Mouse (Mus musculus): ENCODE results near the gene Gramd4.
"Not testable (repeated sequence)": the region's sequence is repeated elsewhere in the genome, so short reads cannot be mapped to it uniquely, and the experiment has no call there.

Gramd4 gene

GRCm38 (mm10) chr15:86161800-86162199 is 104.3 kb downstream of the Gramd4 start:
- peak; percentile 11 for DNase-seq (ENCODE audit: low read depth, low spot score)

- DNase-seq (ENCODE audit: low read depth, low spot score) = no peak
These were observed 107.3 kb downstream of the Gramd4 start for GRCm38 (mm10) chr15:86164718-86165345.

- no peak for DNase-seq (ENCODE audit: low read depth, low spot score)
These were observed 108.5 kb downstream of the Gramd4 start for GRCm38 (mm10) chr15:86165811-86166590.

- DNase-seq (ENCODE audit: low read depth, low spot score) = no peak
These were observed 109.6 kb downstream of the Gramd4 start for GRCm38 (mm10) chr15:86167032-86167655.

GRCm38 (mm10) chr15:86167787-86168504 is 110.5 kb downstream of the Gramd4 start:
- no peak for DNase-seq (ENCODE audit: low read depth, low spot score)

GRCm38 (mm10) chr15:86168505-86168867 is 111.0 kb downstream of the Gramd4 start:
- no peak for DNase-seq (ENCODE audit: low read depth, low spot score)

- no peak for DNase-seq (ENCODE audit: low read depth, low spot score)
These were observed 111.7 kb downstream of the Gramd4 start for GRCm38 (mm10) chr15:86168941-86169816.

GRCm38 (mm10) chr15:86169817-86170110 is 112.3 kb downstream of the Gramd4 start:
- no peak for DNase-seq (ENCODE audit: low read depth, low spot score)

GRCm38 (mm10) chr15:86171316-86171715 is 113.8 kb downstream of the Gramd4 start:
- no peak for DNase-seq (ENCODE audit: low read depth, low spot score)

GRCm38 (mm10) chr15:86172124-86172523 is 114.6 kb downstream of the Gramd4 start:
- no peak for DNase-seq (ENCODE audit: low read depth, low spot score)

- DNase-seq (ENCODE audit: low read depth, low spot score) = peak; percentile 26
These were observed 115.0 kb downstream of the Gramd4 start for GRCm38 (mm10) chr15:86172526-86172925.

- DNase-seq (ENCODE audit: low read depth, low spot score) = peak; percentile 44
These were observed 115.9 kb downstream of the Gramd4 start for GRCm38 (mm10) chr15:86173136-86173985.

GRCm38 (mm10) chr15:86175253-86176050 is 118.0 kb downstream of the Gramd4 start:
- DNase-seq (ENCODE audit: low read depth, low spot score) = no peak

- no peak for DNase-seq (ENCODE audit: low read depth, low spot score)
These were observed 118.7 kb downstream of the Gramd4 start for GRCm38 (mm10) chr15:86176166-86176565.

- DNase-seq (ENCODE audit: low read depth, low spot score) = no peak
These were observed 119.5 kb downstream of the Gramd4 start for GRCm38 (mm10) chr15:86176771-86177702.

GRCm38 (mm10) chr15:86177703-86178251 is 120.3 kb downstream of the Gramd4 start:
- DNase-seq (ENCODE audit: low read depth, low spot score) = not testable (repeated sequence)

GRCm38 (mm10) chr15:86178594-86178993 is 121.1 kb downstream of the Gramd4 start:
- no peak for DNase-seq (ENCODE audit: low read depth, low spot score)

GRCm38 (mm10) chr15:86180427-86180826 is 122.9 kb downstream of the Gramd4 start:
- DNase-seq (ENCODE audit: low read depth, low spot score) = no peak
